Mouse (Mus musculus) megakaryocyte, embryonic 14.5 days (primary cell): ENCODE measurements at regions not wholly inside any gene's neighbourhood (a gene's known extent, or its start where the extent isn't known, plus 50 kb on each side); places are given as distances from the start of the nearest gene placed in this dataset.

ENCODE experiments used
- H3K27me3 ChIP-seq: replicated peaks from 2 replicates; pipeline ENCODE3; 2012; ENCODE audit warnings: inconsistent platforms
- H3K36me3 ChIP-seq: replicated peaks from 2 replicates; pipeline ENCODE3; 2012; ENCODE audit warnings: low read length, inconsistent platforms, mixed read lengths
- H3K4me1 ChIP-seq: 2 replicates; pipeline ENCODE4 v1.6.1; 2012; ENCODE audit warnings: inconsistent platforms
- H3K4me3 ChIP-seq: replicated peaks from 2 replicates; pipeline ENCODE3; 2012; ENCODE audit warnings: moderate library complexity, mild to moderate bottlenecking, inconsistent platforms
- H3K9me3 ChIP-seq: 2 replicates; pipeline ENCODE4 v1.6.1; 2012; ENCODE audit warnings: inconsistent platforms
- FLI1 ChIP-seq: IDR thresholded peaks from 2 replicates; pipeline ENCODE4 v1.6.1; 2012; ENCODE audit warnings: low read length, inconsistent platforms, mixed read lengths
- GATA1 ChIP-seq: IDR thresholded peaks from 3 replicates; pipeline ENCODE4 v1.6.1; 2012; ENCODE audit warnings: mixed read lengths, low read length, inconsistent platforms, borderline replicate concordance

DNA sequence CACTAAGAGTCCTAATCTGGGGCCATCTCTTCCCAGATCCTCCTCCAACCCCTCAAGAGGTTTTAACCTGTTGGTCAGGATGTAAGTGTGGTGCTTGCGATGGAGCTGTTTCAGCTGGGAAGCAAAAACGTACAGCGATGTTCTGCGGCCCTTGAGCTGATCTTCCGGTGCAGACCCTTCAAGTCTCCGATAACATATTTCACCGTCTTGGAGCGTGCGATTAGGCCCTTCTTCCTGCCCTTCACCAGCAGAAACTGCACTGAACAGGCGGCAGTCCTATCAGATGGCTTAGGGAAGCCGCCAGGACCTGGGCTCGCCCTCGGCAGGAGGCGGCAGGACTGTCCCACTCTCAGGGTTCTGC is 90.1 kb upstream of the Vps8 start:
- peaks cover 49% of the 10 kb centered on the region for H3K4me1 ChIP-seq
- TF ChIP-seq GATA1 (0 out of 3 replicates have a peak, but pooled peaks have one; percentile 42), FLI1 (no peak)
- H3K27me3 ChIP-seq: no peaks in the 10 kb centered on the region
- H3K9me3 ChIP-seq: no peaks in the 10 kb centered on the region
- peak overlapping the region; percentile 97 for H3K4me3 ChIP-seq
- H3K36me3 ChIP-seq: peaks cover 21% of the 10 kb centered on the region

GRCm38 (mm10) chr16:21333223-21333951 is 89.5 kb upstream of the Vps8 start:
- Histone ChIP-seq H3K36me3 (peaks cover 21% of the 10 kb centered on the region), H3K4me1 (peaks cover 49% of the 10 kb centered on the region), H3K27me3 (no peaks in the 10 kb centered on the region), H3K4me3 (peak overlapping the region; percentile 97), H3K9me3 (no peaks in the 10 kb centered on the region)
- TF ChIP-seq FLI1 (no peak), GATA1 (no peak)

GRCm38 (mm10) chr16:21339061-21339459 is 83.9 kb upstream of the Vps8 start:
- Histone ChIP-seq H3K36me3 (no peaks in the 10 kb centered on the region), H3K4me3 (no peak overlapping the region), H3K9me3 (no peaks in the 10 kb centered on the region), H3K4me1 (peaks cover 22% of the 10 kb centered on the region), H3K27me3 (peaks cover 4% of the 10 kb centered on the region)
- TF ChIP-seq FLI1: no peak
- no peak for TF ChIP-seq GATA1

DNA sequence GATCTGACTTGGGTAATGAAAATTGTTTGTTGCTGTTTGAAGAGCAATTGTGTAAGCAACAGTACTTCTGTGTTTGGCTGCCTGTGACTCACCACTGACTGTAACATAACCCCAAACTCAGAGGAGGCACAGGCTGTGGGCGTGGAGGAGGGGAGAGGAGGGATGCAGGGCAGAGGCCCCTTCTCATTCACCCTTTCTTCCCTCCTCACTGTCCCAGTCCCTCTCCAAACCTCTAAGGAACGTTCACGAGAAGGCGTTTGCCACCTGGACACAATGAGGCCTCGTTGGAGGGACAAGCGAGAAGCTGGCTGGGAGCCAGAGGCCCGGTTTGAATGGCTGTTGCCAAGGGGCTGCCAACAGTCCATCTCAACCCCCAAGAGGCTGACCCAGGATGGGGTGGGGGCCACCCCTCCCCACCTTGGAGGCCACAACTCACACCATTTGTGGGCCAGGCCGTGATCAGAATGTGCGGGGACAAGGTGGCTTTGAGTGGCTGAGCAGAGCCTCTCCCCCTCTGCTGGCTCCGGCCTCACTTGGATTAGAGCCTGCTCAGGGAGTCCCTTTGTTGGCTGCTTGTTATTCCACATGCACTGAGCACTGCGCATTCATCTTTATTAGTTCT is 83.3 kb upstream of the Vps8 start:
- H3K36me3 ChIP-seq: no peaks in the 10 kb centered on the region
- H3K4me1 ChIP-seq: peaks cover 20% of the 10 kb centered on the region

DNA sequence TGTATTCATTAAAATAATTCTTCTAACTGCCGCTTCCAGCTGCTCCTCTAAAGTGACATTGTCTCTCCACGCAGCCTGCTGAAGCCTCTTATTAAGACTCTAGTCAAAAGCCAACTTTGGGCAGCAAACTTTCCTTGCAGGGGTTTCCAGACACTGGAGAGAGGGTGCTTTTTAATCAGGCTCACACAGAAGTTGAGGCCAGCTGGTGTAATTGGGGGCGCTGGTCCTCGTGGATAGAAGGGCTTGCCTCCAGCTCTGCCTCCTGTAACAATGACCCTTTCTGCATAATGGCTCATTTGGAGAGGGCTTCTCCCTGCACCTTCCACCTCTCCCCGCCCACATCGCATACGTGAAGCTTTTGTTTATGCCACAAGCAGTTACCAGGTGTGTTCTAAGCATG is 82.8 kb upstream of the Vps8 start:
- Histone ChIP-seq H3K9me3 (no peaks in the 10 kb centered on the region), H3K4me3 (no peak overlapping the region), H3K4me1 (peaks cover 20% of the 10 kb centered on the region)

More for the DNA sequence above, 83.3 kb upstream of the Vps8 start:
- H3K27me3 ChIP-seq: peaks cover 4% of the 10 kb centered on the region
- no peak overlapping the region for H3K4me3 ChIP-seq
- no peaks in the 10 kb centered on the region for H3K9me3 ChIP-seq
- TF ChIP-seq GATA1: no peak
- no peak for TF ChIP-seq FLI1

DNA sequence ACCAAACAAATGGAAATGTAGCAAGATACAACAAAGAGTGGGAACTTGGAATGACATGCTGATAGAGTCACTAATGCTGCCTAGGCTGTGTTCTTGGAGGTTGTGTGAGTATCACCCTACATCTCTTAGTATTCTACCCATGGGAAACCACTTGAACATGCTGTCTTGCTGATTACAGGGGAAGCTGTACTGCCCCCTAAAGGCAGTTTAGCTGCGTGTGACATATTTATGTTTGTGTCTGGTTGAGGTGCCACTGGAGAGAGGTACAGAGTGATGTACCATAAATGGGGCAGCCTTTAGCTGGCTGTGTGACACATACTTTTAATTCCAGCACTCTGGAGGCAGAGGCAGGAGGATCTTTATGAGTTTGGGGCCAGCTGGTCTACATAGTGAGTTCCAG is 73.0 kb upstream of the Vps8 start:
- no peak for TF ChIP-seq GATA1
- TF ChIP-seq FLI1: no peak

More for the DNA sequence above, 82.8 kb upstream of the Vps8 start:
- no peaks in the 10 kb centered on the region for H3K36me3 ChIP-seq
- TF ChIP-seq GATA1 (no peak), FLI1 (no peak)
- peaks cover 5% of the 10 kb centered on the region for H3K27me3 ChIP-seq

DNA sequence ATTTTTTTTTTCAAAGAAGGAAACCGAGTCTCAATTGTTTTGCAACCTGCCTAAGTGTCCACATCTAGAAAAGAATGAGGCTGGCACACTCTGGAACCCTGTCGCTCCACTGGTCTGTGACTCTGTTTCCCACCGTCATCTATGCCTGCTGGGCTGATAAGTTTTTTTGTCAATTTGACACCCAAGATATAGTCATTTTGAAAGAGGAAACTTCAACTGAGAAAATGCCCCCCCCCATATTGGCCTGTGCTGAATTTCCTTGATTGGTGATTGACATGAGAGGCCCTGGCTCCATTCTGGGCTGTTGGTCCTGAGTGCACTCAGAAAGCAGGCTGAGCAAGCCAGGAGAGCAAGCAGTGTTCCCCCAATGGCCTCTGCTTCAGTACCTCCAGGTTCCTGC is 71.6 kb upstream of the Vps8 start:
- H3K4me1 ChIP-seq: peaks cover 50% of the 10 kb centered on the region
- H3K4me3 ChIP-seq: no peak overlapping the region
- H3K27me3 ChIP-seq: peaks cover 8% of the 10 kb centered on the region
- H3K9me3 ChIP-seq: peaks cover 8% of the 10 kb centered on the region
- TF ChIP-seq GATA1 (no peak), FLI1 (no peak)
- no peaks in the 10 kb centered on the region for H3K36me3 ChIP-seq

More for the DNA sequence above, 73.0 kb upstream of the Vps8 start:
- Histone ChIP-seq H3K4me1 (peaks cover 36% of the 10 kb centered on the region), H3K27me3 (peaks cover 10% of the 10 kb centered on the region), H3K36me3 (no peaks in the 10 kb centered on the region), H3K9me3 (no peaks in the 10 kb centered on the region), H3K4me3 (no peak overlapping the region)

GRCm38 (mm10) chr16:21353111-21353510 is 69.8 kb upstream of the Vps8 start:
- Histone ChIP-seq H3K9me3 (peaks cover 8% of the 10 kb centered on the region), H3K36me3 (no peaks in the 10 kb centered on the region)
- TF ChIP-seq GATA1 (no peak), FLI1 (no peak)

DNA sequence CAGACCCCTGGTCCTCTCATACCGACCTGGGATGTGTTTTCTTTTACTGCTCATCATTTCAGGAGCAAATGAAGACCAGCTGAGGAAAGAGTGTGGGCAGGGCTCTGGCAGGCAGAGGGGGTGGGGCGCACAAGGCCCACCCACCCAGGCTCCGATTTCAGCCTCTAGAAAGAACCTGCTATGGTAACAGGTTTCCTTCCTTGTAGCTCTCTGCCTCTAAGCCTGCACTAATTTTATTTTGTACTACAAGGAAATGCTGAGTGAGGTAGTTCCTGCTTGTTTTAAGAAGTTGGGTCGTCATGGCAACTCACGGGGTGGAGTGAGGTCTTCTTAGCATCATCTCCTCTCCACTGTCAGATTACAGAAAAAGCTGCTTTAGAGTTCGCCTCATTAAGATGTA is 69.4 kb upstream of the Vps8 start:
- no peaks in the 10 kb centered on the region for H3K36me3 ChIP-seq
- no peak overlapping the region for H3K4me3 ChIP-seq
- peaks cover 6% of the 10 kb centered on the region for H3K27me3 ChIP-seq
- TF ChIP-seq GATA1 (no peak), FLI1 (no peak)
- H3K4me1 ChIP-seq: peaks cover 69% of the 10 kb centered on the region
- H3K9me3 ChIP-seq: peaks cover 8% of the 10 kb centered on the region

More at GRCm38 (mm10) chr16:21353111-21353510, 69.8 kb upstream of the Vps8 start:
- peaks cover 66% of the 10 kb centered on the region for H3K4me1 ChIP-seq
- no peak overlapping the region for H3K4me3 ChIP-seq
- H3K27me3 ChIP-seq: peaks cover 6% of the 10 kb centered on the region

- H3K36me3 ChIP-seq: peaks cover 8% of the 10 kb centered on the region
- H3K4me1 ChIP-seq: peaks cover 83% of the 10 kb centered on the region
These were observed 67.3 kb upstream of the Vps8 start for GRCm38 (mm10) chr16:21355638-21356037.

More at GRCm38 (mm10) chr16:21355638-21356037, 67.3 kb upstream of the Vps8 start:
- peak overlapping the region; percentile 29 for H3K4me3 ChIP-seq
- peaks cover 8% of the 10 kb centered on the region for H3K9me3 ChIP-seq
- TF ChIP-seq GATA1 (no peak), FLI1 (no peak)
- no peaks in the 10 kb centered on the region for H3K27me3 ChIP-seq
